Mouse (Mus musculus): ENCODE data around the gene Brpf3. TPM values are rescaled to one million over a fixed set of nuclear protein-coding genes. Genes with fewer than 3 reads are reported as not detected.

Gene Brpf3
- total RNA-seq (2014; rRNA removed; ENCODE audit: low replicate concordance) (4.6 and 27.8 TPM in 2 replicates), polyA plus RNA-seq (2015; fragmentation: Nextera tagmentation; extraction: Ambion mirVana) (2.7 and 3.4 TPM in 2 replicates)

- H3K4me1 ChIP-seq (ENCODE audit: control insufficient read depth, insufficient read depth) = peaks cover 18% of the 10 kb centered on the region
- WGBS = 0% methylated on average over 56 of the region's 99 CpGs
- no peaks in the 10 kb centered on the region for H3K9me3 ChIP-seq (replicated peaks; ENCODE audit: control insufficient read depth, low read length)
- peak within 1 kb of the TSS; percentile 99 for H3K27ac ChIP-seq (ENCODE audit: low read depth)
- DNase-seq (ENCODE audit: low spot score) (peak; percentile 65), ATAC-seq (ENCODE audit: insufficient read depth, low read depth) (peak; percentile 77)
- peak within 1 kb of the TSS; percentile 95 for H3K4me3 ChIP-seq (ENCODE audit: low read depth, low read length)
- peak; percentile 43 for TF ChIP-seq CTCF (IDR thresholded peaks at IDR 0.05; ENCODE audit: low read depth)
- no peak for TF ChIP-seq EP300 (IDR thresholded peaks at IDR 0.05; ENCODE audit: low read depth)
- peak within 1 kb of the TSS; percentile 100 for H3K9ac ChIP-seq (replicated peaks; ENCODE audit: low read depth, low read length)
- H3K36me3 ChIP-seq (replicated peaks; ENCODE audit: control insufficient read depth, insufficient read depth, low read length) = peaks cover 3% of the 10 kb centered on the region; the same call in 1 of the 2 replicates
- H3K4me2 ChIP-seq (ENCODE audit: low read depth, low read length) = peak within 1 kb of the TSS; percentile 97
- H3K27me3 ChIP-seq (ENCODE audit: control insufficient read depth, insufficient read depth, low read length) = no peaks in the 10 kb centered on the region
Observed at GRCm38 (mm10) chr17:28800671-28801412, at the start of gene Brpf3. Gene Brpf3 (plus strand): TSS chr17:28801090.

- DNase-seq (ENCODE audit: low spot score) (no peak), ATAC-seq (ENCODE audit: insufficient read depth, low read depth) (no peak)
- H3K36me3 ChIP-seq (replicated peaks; ENCODE audit: control insufficient read depth, insufficient read depth, low read length) = no peaks in the 10 kb centered on the region
- H3K9ac ChIP-seq (replicated peaks; ENCODE audit: low read depth, low read length) = no peak overlapping the region
- no peak overlapping the region for H3K27ac ChIP-seq (ENCODE audit: low read depth)
- no peaks in the 10 kb centered on the region for H3K27me3 ChIP-seq (ENCODE audit: control insufficient read depth, insufficient read depth, low read length)
- H3K4me1 ChIP-seq (ENCODE audit: control insufficient read depth, insufficient read depth) = no peaks in the 10 kb centered on the region
- H3K4me3 ChIP-seq (ENCODE audit: low read depth, low read length) = no peak overlapping the region
- 61% methylated on average over 5 of the region's 5 CpGs for WGBS
- TF ChIP-seq EP300 (IDR thresholded peaks at IDR 0.05; ENCODE audit: low read depth) (no peak), CTCF (IDR thresholded peaks at IDR 0.05; ENCODE audit: low read depth) (no peak)
- H3K4me2 ChIP-seq (ENCODE audit: low read depth, low read length) = no peak overlapping the region
- H3K9me3 ChIP-seq (replicated peaks; ENCODE audit: control insufficient read depth, low read length) = no peaks in the 10 kb centered on the region
Observed at GRCm38 (mm10) chr17:28756447-28756846, 44.4 kb upstream of the Brpf3 start.

DNA sequence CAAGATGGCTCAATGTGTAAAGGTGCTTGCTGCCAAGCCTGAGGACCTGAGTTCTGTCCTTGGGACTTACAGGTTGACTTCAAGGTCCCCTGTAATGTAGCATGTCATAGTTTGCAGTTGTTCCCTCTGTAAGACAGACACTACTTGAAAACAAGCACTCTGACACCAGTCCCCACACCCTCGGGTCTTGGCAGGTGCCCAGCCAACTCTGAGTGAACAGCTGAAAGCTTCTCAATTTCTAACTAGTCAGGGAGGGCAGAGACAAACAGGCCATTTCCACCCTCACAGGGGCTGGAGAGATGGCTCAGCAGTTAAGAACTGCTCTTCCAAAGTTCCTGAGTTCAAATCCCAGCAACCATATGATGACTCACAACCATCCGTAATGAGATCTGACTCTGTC lies 43.4 kb upstream of the Brpf3 start:
- H3K36me3 ChIP-seq (replicated peaks; ENCODE audit: control insufficient read depth, insufficient read depth, low read length) = no peaks in the 10 kb centered on the region
- no peak for ATAC-seq (ENCODE audit: insufficient read depth, low read depth)
- WGBS = 59% methylated on average over 2 of the region's 2 CpGs

DNA sequence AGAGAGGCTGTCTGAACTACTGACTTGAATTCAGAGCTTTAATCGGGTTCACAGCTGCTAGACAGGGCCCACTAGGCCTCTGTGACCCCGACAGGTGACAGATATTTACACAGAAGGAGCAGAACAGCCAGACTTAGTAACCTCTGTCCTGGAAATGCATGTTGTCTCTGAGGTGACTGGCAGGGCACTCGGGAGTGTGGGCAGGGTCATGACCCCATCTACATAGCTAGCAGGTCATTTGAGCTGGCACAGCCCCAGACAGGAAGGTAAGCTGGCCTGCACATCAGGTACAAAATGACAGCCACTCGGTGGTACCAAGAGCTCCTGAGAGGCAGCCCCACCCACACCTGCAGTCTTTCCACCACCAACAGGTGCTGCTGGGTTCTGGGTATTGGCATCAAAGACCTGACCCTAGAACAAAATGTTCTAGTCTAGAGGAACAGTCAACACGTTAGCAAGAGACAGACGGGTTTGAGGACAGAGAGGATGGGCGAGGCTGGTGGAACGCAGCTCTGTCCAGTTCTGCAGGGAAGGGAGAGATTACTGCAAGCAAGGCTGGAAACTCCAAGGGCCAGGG lies 40.1 kb upstream of the Brpf3 start:
- Histone ChIP-seq H3K36me3 (replicated peaks; ENCODE audit: control insufficient read depth, insufficient read depth, low read length) (no peaks in the 10 kb centered on the region), H3K27me3 (ENCODE audit: control insufficient read depth, insufficient read depth, low read length) (no peaks in the 10 kb centered on the region), H3K4me2 (ENCODE audit: low read depth, low read length) (no peak overlapping the region), H3K9me3 (replicated peaks; ENCODE audit: control insufficient read depth, low read length) (no peaks in the 10 kb centered on the region), H3K9ac (replicated peaks; ENCODE audit: low read depth, low read length) (no peak overlapping the region), H3K4me3 (ENCODE audit: low read depth, low read length) (no peak overlapping the region), H3K27ac (ENCODE audit: low read depth) (no peak overlapping the region), H3K4me1 (ENCODE audit: control insufficient read depth, insufficient read depth) (no peaks in the 10 kb centered on the region)
- 62% methylated on average over 8 of the region's 8 CpGs for WGBS
- TF ChIP-seq EP300 (IDR thresholded peaks at IDR 0.05; ENCODE audit: low read depth) (no peak), CTCF (IDR thresholded peaks at IDR 0.05; ENCODE audit: low read depth) (no peak)
- DNase-seq (ENCODE audit: low spot score) (no peak), ATAC-seq (ENCODE audit: insufficient read depth, low read depth) (no peak)

More for the DNA sequence above, 43.4 kb upstream of the Brpf3 start:
- TF ChIP-seq CTCF (IDR thresholded peaks at IDR 0.05; ENCODE audit: low read depth) = no peak
- TF ChIP-seq EP300 (IDR thresholded peaks at IDR 0.05; ENCODE audit: low read depth) = no peak
- H3K4me2 ChIP-seq (ENCODE audit: low read depth, low read length) = no peak overlapping the region
- H3K4me1 ChIP-seq (ENCODE audit: control insufficient read depth, insufficient read depth) = no peaks in the 10 kb centered on the region
- no peaks in the 10 kb centered on the region for H3K9me3 ChIP-seq (replicated peaks; ENCODE audit: control insufficient read depth, low read length)
- DNase-seq (ENCODE audit: low spot score) = no peak
- no peak overlapping the region for H3K4me3 ChIP-seq (ENCODE audit: low read depth, low read length)
- H3K27me3 ChIP-seq (ENCODE audit: control insufficient read depth, insufficient read depth, low read length) = no peaks in the 10 kb centered on the region
- H3K9ac ChIP-seq (replicated peaks; ENCODE audit: low read depth, low read length) = no peak overlapping the region
- no peak overlapping the region for H3K27ac ChIP-seq (ENCODE audit: low read depth)

GRCm38 (mm10) chr17:28761871-28762270 lies 39.0 kb upstream of the Brpf3 start:
- H3K9me3 ChIP-seq (replicated peaks; ENCODE audit: control insufficient read depth, low read length) = no peaks in the 10 kb centered on the region
- H3K4me2 ChIP-seq (ENCODE audit: low read depth, low read length) = no peak overlapping the region
- ATAC-seq (ENCODE audit: insufficient read depth, low read depth) (no peak; the same call in 1 of the 2 replicates), DNase-seq (ENCODE audit: low spot score) (peak; percentile 65)
- WGBS = 13% methylated on average over 3 of the region's 3 CpGs
- no peak overlapping the region for H3K9ac ChIP-seq (replicated peaks; ENCODE audit: low read depth, low read length)
- H3K36me3 ChIP-seq (replicated peaks; ENCODE audit: control insufficient read depth, insufficient read depth, low read length) = no peaks in the 10 kb centered on the region
- no peaks in the 10 kb centered on the region for H3K27me3 ChIP-seq (ENCODE audit: control insufficient read depth, insufficient read depth, low read length)
- H3K27ac ChIP-seq (ENCODE audit: low read depth) = no peak overlapping the region
- H3K4me3 ChIP-seq (ENCODE audit: low read depth, low read length) = no peak overlapping the region
- TF ChIP-seq EP300 (IDR thresholded peaks at IDR 0.05; ENCODE audit: low read depth) (no peak), CTCF (IDR thresholded peaks at IDR 0.05; ENCODE audit: low read depth) (peak; percentile 92)
- H3K4me1 ChIP-seq (ENCODE audit: control insufficient read depth, insufficient read depth) = no peaks in the 10 kb centered on the region

Data from heart, postnatal 0 days (tissue).